Mouse (Mus musculus) liver, embryonic 14.5 days (tissue): ENCODE data around the gene Zfr2.

Source experiments
- CTCF ChIP-seq: IDR thresholded peaks from 2 replicates; pipeline ENCODE4 v1.5.1; 2016; ENCODE audit warnings: antibody characterized with exemption, low read depth, control low read depth
- EP300 ChIP-seq: IDR thresholded peaks from 2 replicates; pipeline ENCODE4 v1.6.1; 2016; ENCODE audit warnings: antibody characterized with exemption, low read depth

DNA sequence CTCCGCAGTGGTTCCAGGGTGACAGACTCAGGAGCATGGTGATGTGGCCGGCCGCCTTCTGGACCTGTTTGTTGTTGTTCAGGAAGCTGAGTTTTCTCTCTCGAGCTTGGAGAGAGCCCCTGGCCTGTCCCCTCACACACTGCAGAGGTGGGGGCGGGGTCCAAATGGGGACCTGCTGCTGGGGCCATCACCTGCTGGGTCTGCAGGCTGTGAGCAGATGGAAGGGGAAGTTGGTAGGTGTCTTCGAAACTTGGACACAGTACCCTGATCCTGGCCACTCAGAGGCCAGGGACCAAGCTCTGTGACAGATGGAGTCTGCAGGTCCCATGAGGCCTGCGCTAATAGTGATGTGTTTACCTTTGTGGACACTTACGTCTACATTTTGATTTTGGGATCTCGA lies 68.4 kb downstream of the Zfr2 start:
- TF ChIP-seq CTCF (no peak), EP300 (no peak)
